Mouse (Mus musculus) lung, postnatal 0 days (tissue): ENCODE results near the gene Smpd1. TPM values are rescaled to one million over a fixed set of nuclear protein-coding genes. Genes with fewer than 3 reads are reported as not detected.

Source experiments
- ATAC-seq: fragments of 200-750 bp; cut with Nextera tagmentation; 2 replicates; pipeline ENCODE4 v1.8.0; 2017; ENCODE audit warnings: moderate library complexity
- DNase-seq: peaks from one replicate; pipeline ENCODE4 v3.0.0-alpha.2; 2016; ENCODE audit warnings: low spot score
- H3K27ac ChIP-seq: fragments of 300-500 bp; sonication (generic); 2 replicates; pipeline ENCODE4 v1.5.1; 2014; ENCODE audit warnings: antibody characterized with exemption, mild to moderate bottlenecking, low read length, mixed read lengths
- H3K27me3 ChIP-seq: fragments of 300-500 bp; sonication (generic); replicated peaks from 2 replicates; pipeline ENCODE4 v1.6.1; 2014; ENCODE audit warnings: low read length, mixed read lengths; ENCODE audit not compliant: insufficient read depth
- H3K36me3 ChIP-seq: fragments of 300-500 bp; sonication (generic); 2 replicates; pipeline ENCODE4 v1.6.1; 2014; ENCODE audit warnings: low read length, mixed read lengths; ENCODE audit not compliant: insufficient read depth
- H3K4me1 ChIP-seq: fragments of 300-500 bp; sonication (generic); 2 replicates; pipeline ENCODE4 v1.6.1; 2014; ENCODE audit warnings: antibody characterized with exemption, low read depth, low read length, mixed read lengths; ENCODE audit not compliant: insufficient read depth
- H3K4me2 ChIP-seq: fragments of 300-500 bp; sonication (generic); replicated peaks from 2 replicates; pipeline ENCODE4 v1.6.1; 2014; ENCODE audit warnings: low read depth, mild to moderate bottlenecking, low read length, moderate library complexity, mixed read lengths
- H3K4me3 ChIP-seq: fragments of 300-500 bp; sonication (generic); 2 replicates; pipeline ENCODE4 v1.5.1; 2014; ENCODE audit warnings: low read depth, low read length
- H3K9ac ChIP-seq: fragments of 300-500 bp; sonication (generic); replicated peaks from 2 replicates; pipeline ENCODE4 v1.6.1; 2014; ENCODE audit warnings: low read depth, mild to moderate bottlenecking
- H3K9me3 ChIP-seq: fragments of 300-500 bp; sonication (generic); 2 replicates; pipeline ENCODE4 v1.6.1; 2016; ENCODE audit warnings: low read length, mixed read lengths
- CTCF ChIP-seq: IDR thresholded peaks from 2 replicates; pipeline ENCODE4 v1.5.1; 2016; ENCODE audit warnings: antibody characterized with exemption, mild to moderate bottlenecking
- EP300 ChIP-seq: IDR thresholded peaks from 2 replicates; pipeline ENCODE4 v1.6.1; 2016; ENCODE audit warnings: antibody characterized with exemption, mild to moderate bottlenecking, control low read depth
- WGBS: fragments of 180-500 bp; shearing (Covaris S2); extraction: QIAGEN DNeasy Blood & Tissue Kit; methylation state at CpG from one replicate; pipeline ENCODE4 v1.1.7; 2014; 5-methylcytosine and 5-hydroxymethylcytosine counted together
- polyA plus RNA-seq: library from polyadenylated mRNA; unstranded; fragments of >200 nt; fragmentation: Nextera tagmentation; extraction: Ambion mirVana; gene quantifications from 2 replicates; pipeline ENCODE4 v1.2.1, GENCODE M21; 2015

The Smpd1 gene
- 57.1 and 57.5 TPM in 2 replicates for polyA plus RNA-seq

- peak; percentile 98 for DNase-seq
- Histone ChIP-seq H3K4me3 (peak within 1 kb of the TSS; percentile 67), H3K27me3 (no peaks in the 10 kb centered on the region), H3K36me3 (0 out of 2 replicates have a peak, but pooled peaks cover 3% of the 10 kb centered on the region), H3K9ac (peak within 1 kb of the TSS; percentile 65), H3K4me2 (peak within 1 kb of the TSS; percentile 83), H3K9me3 (no peaks in the 10 kb centered on the region), H3K27ac (peak within 1 kb of the TSS; percentile 85), H3K4me1 (peaks cover 10% of the 10 kb centered on the region; the same call in 1 of the 2 replicates)
- ATAC-seq: peak; percentile 96
- 1% methylated on average over 26 of the region's 26 CpGs for WGBS
- no peak for TF ChIP-seq CTCF
- no peak for TF ChIP-seq EP300
Measured at GRCm38 (mm10) chr7:105554212-105554942, at the start of gene Smpd1. Gene Smpd1, plus strand, starts transcription at chr7:105554360.

- H3K9me3 ChIP-seq: no peaks in the 10 kb centered on the region
- H3K36me3 ChIP-seq: no peaks in the 10 kb centered on the region
- no peak overlapping the region for H3K9ac ChIP-seq
- TF ChIP-seq CTCF (peak; percentile 12; the same call in 1 of the 2 replicates), EP300 (peak; percentile 44; the same call in 1 of the 2 replicates)
- H3K4me2 ChIP-seq: no peak overlapping the region
- 64% methylated on average over 4 of the region's 4 CpGs for WGBS
- H3K27me3 ChIP-seq: no peaks in the 10 kb centered on the region
- H3K27ac ChIP-seq: no peak overlapping the region
- peak; percentile 58 for ATAC-seq
- no peak overlapping the region for H3K4me3 ChIP-seq
- H3K4me1 ChIP-seq: no peaks in the 10 kb centered on the region
- no peak for DNase-seq
Measured at GRCm38 (mm10) chr7:105507257-105507656, 46.9 kb upstream of the Smpd1 start.

GRCm38 (mm10) chr7:105510143-105510542, 44.0 kb upstream of the Smpd1 start:
- Histone ChIP-seq H3K9ac (no peak overlapping the region), H3K27ac (no peak overlapping the region), H3K4me2 (no peak overlapping the region), H3K4me3 (no peak overlapping the region), H3K27me3 (no peaks in the 10 kb centered on the region), H3K4me1 (peaks cover 2% of the 10 kb centered on the region; the same call in 1 of the 2 replicates), H3K36me3 (no peaks in the 10 kb centered on the region), H3K9me3 (no peaks in the 10 kb centered on the region)
- WGBS: 73% methylated on average over 5 of the region's 5 CpGs
- no peak for TF ChIP-seq CTCF
- no peak for DNase-seq
- ATAC-seq: no peak

- DNase-seq (peak; percentile 74), ATAC-seq (peak; percentile 93)
- Histone ChIP-seq H3K4me1 (peaks cover 3% of the 10 kb centered on the region; the same call in 1 of the 2 replicates), H3K27me3 (no peaks in the 10 kb centered on the region), H3K9me3 (no peaks in the 10 kb centered on the region), H3K27ac (no peak overlapping the region), H3K36me3 (no peaks in the 10 kb centered on the region), H3K4me2 (no peak overlapping the region), H3K9ac (no peak overlapping the region), H3K4me3 (no peak overlapping the region)
- 45% methylated on average over 5 of the region's 5 CpGs for WGBS
- TF ChIP-seq EP300 (peak; percentile 99), CTCF (no peak)
Measured at GRCm38 (mm10) chr7:105513845-105514291, 40.3 kb upstream of the Smpd1 start.

- H3K9me3 ChIP-seq: no peaks in the 10 kb centered on the region
- whole genome bisulfite sequencing: 42% methylated on average over 5 of the region's 5 CpGs
- no peak overlapping the region for H3K4me3 ChIP-seq
- peaks cover 3% of the 10 kb centered on the region; the same call in 1 of the 2 replicates for H3K4me1 ChIP-seq
- no peak overlapping the region for H3K9ac ChIP-seq
- ATAC-seq (no peak), DNase-seq (no peak)
- no peak for TF ChIP-seq CTCF
- TF ChIP-seq EP300: no peak
- no peaks in the 10 kb centered on the region for H3K27me3 ChIP-seq
- no peak overlapping the region for H3K4me2 ChIP-seq
- no peaks in the 10 kb centered on the region for H3K36me3 ChIP-seq
- no peak overlapping the region for H3K27ac ChIP-seq
Measured at GRCm38 (mm10) chr7:105514561-105514960, 39.6 kb upstream of the Smpd1 start.

GRCm38 (mm10) chr7:105515178-105515577, 39.0 kb upstream of the Smpd1 start:
- TF ChIP-seq CTCF: peak; percentile 95
- TF ChIP-seq EP300: no peak
- H3K4me2 ChIP-seq: no peak overlapping the region
- 3% methylated on average over 5 of the region's 5 CpGs for WGBS
- no peak overlapping the region for H3K4me3 ChIP-seq
- H3K36me3 ChIP-seq: no peaks in the 10 kb centered on the region
- H3K9me3 ChIP-seq: no peaks in the 10 kb centered on the region
- ATAC-seq (peak; percentile 21; the same call in 1 of the 2 replicates), DNase-seq (peak; percentile 51)
- H3K27ac ChIP-seq: no peak overlapping the region
- no peaks in the 10 kb centered on the region for H3K27me3 ChIP-seq
- peaks cover 3% of the 10 kb centered on the region; the same call in 1 of the 2 replicates for H3K4me1 ChIP-seq
- H3K9ac ChIP-seq: no peak overlapping the region
